Mouse (Mus musculus) myocyte (in vitro differentiated cells): ENCODE data around the gene Ccdc82. TPM values are rescaled to one million over a fixed set of nuclear protein-coding genes. Genes with fewer than 3 reads are reported as not detected.

Source experiments
- H3K27me3 ChIP-seq: one replicate; pipeline ENCODE4 v1.6.1; 2011; ENCODE audit not compliant: control insufficient read depth, insufficient read depth, insufficient read length
- H3K36me3 ChIP-seq: one replicate; pipeline ENCODE4 v1.6.1; 2011; ENCODE audit not compliant: control insufficient read depth, insufficient read depth
- H3K4me2 ChIP-seq: one replicate; pipeline ENCODE4 v1.6.1; 2011; ENCODE audit warnings: low read depth, control low read depth
- H3K4me3 ChIP-seq: one replicate; pipeline ENCODE4 v1.5.1; 2011; ENCODE audit warnings: mild to moderate bottlenecking, control low read depth, moderate library complexity
- H3K79me2 ChIP-seq: one replicate; pipeline ENCODE4 v1.6.1; 2011; ENCODE audit not compliant: control insufficient read depth, insufficient read depth
- H3ac ChIP-seq: one replicate; pipeline ENCODE4 v1.6.1; 2011; ENCODE audit not compliant: control insufficient read depth, insufficient read length
- CEBPB ChIP-seq: IDR thresholded peaks from 2 replicates; pipeline ENCODE4 v1.6.1; 2011; ENCODE audit warnings: mild to moderate bottlenecking, moderate library complexity; ENCODE audit not compliant: poor library complexity, insufficient read depth, severe bottlenecking
- E2F4 ChIP-seq: IDR thresholded peaks from one replicate; pipeline ENCODE4 v1.6.1; 2011; ENCODE audit warnings: mild to moderate bottlenecking, control low read depth, moderate library complexity; ENCODE audit not compliant: insufficient read depth
- MAX ChIP-seq: IDR thresholded peaks from one replicate; pipeline ENCODE4 v1.6.1; 2011; ENCODE audit warnings: low read depth, mild to moderate bottlenecking, control low read depth
- MYOD1 ChIP-seq, 3 experiments: IDR thresholded peaks; one replicate each; pipeline ENCODE4 v1.6.1; 2011; ENCODE audit warnings: control low read depth in 2 of 3, low read depth in 2 of 3, mild to moderate bottlenecking in 2 of 3, moderate library complexity in 1 of 3; ENCODE audit not compliant: insufficient read length in 2 of 3, control insufficient read depth in 1 of 3
- MYOG ChIP-seq, 3 experiments: IDR thresholded peaks; one replicate each; pipeline ENCODE4 v1.6.1; 2011; ENCODE audit warnings: control low read depth in 2 of 3, low read depth in 2 of 3, mild to moderate bottlenecking in 2 of 3; ENCODE audit not compliant: insufficient read length in 2 of 3, control insufficient read depth in 1 of 3, insufficient read depth in 1 of 3
- POLR2A ChIP-seq: IDR thresholded peaks from one replicate; pipeline ENCODE4 v1.6.1; 2011; ENCODE audit warnings: low read depth, mild to moderate bottlenecking, control low read depth, moderate library complexity; ENCODE audit not compliant: insufficient read length
- POLR2AphosphoS2 ChIP-seq: IDR thresholded peaks from one replicate; pipeline ENCODE4 v1.6.1; 2011; ENCODE audit warnings: low read depth, control low read depth; ENCODE audit not compliant: insufficient read length
- REST ChIP-seq: IDR thresholded peaks from one replicate; pipeline ENCODE4 v1.6.1; 2011; ENCODE audit warnings: mild to moderate bottlenecking, control low read depth, moderate library complexity; ENCODE audit not compliant: insufficient read depth, insufficient read length
- SRF ChIP-seq: IDR thresholded peaks from one replicate; pipeline ENCODE4 v1.6.1; 2011; ENCODE audit warnings: low read depth; ENCODE audit not compliant: control insufficient read depth, insufficient read length
- TCF12 ChIP-seq: IDR thresholded peaks from one replicate; pipeline ENCODE4 v1.6.1; 2011; ENCODE audit warnings: mild to moderate bottlenecking, control low read depth; ENCODE audit not compliant: poor library complexity, insufficient read depth, severe bottlenecking
- TCF3 ChIP-seq: IDR thresholded peaks from one replicate; pipeline ENCODE4 v1.6.1; 2011; ENCODE audit warnings: low read depth, control low read depth; ENCODE audit not compliant: insufficient read length
- USF1 ChIP-seq: IDR thresholded peaks from one replicate; pipeline ENCODE4 v1.6.1; 2011; ENCODE audit warnings: low read depth, mild to moderate bottlenecking, control low read depth, moderate library complexity
- polyA plus RNA-seq: library from polyadenylated mRNA; unstranded; fragments of >200 nt; fragmentation: generic; extraction: Trizol; gene quantifications from one replicate; pipeline ENCODE4 v1.2.1, GENCODE M21; 2012; ENCODE audit warnings: missing spikeins

Ccdc82 gene
- polyA plus RNA-seq, 1 experiment, result 2.1 TPM

DNA sequence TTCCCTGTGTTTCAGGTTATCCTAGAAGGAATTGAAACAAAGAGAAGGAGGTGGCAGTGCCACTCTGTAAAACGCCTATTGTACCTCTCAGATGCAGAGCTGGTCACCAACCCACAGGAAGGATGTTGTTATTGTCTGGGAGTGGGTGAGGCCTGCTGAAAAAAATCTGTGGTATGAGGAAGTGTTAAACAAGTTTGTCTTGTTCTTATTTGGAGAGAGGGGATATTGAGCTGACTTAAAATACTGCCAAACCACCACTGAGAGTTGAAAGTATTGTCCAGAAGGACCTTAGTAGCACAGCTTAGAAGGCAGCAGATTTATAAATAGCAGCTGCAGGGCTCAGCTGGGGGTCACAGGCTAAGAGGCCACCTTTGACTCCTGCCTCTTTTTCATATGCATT is 76.9 kb downstream of the Ccdc82 start:
- Histone ChIP-seq H3K4me3 (no peak overlapping the region), H3K4me2 (peak overlapping the region; percentile 51), H3K27me3 (no peaks in the 10 kb centered on the region), H3K36me3 (no peaks in the 10 kb centered on the region), H3K79me2 (no peaks in the 10 kb centered on the region), H3ac (no peak overlapping the region)
- TF ChIP-seq MYOD1 (IDR thresholded peaks at IDR 0.05; ENCODE audit: control insufficient read depth in 1 of 3, insufficient read length in 2 of 3, low read depth in 2 of 3) (no peak), MYOG (IDR thresholded peaks at IDR 0.05; ENCODE audit: control insufficient read depth in 1 of 3, insufficient read depth in 1 of 3, insufficient read length in 2 of 3, low read depth in 2 of 3) (no peak), TCF3 (no peak), E2F4 (no peak), CEBPB (no peak), REST (no peak), USF1 (no peak), SRF (no peak), POLR2A (no peak), POLR2AphosphoS2 (no peak), TCF12 (no peak), MAX (no peak)

Other genes with a start within 250 kb of the Ccdc82 start
- 1.9 TPM for gene Jrkl, start 1.1 kb upstream of the Ccdc82 start, polyA plus RNA-seq
- 1.3 TPM for gene Maml2, start 51.0 kb downstream of the Ccdc82 start, polyA plus RNA-seq
- not detected for gene Gm17571, start 199.8 kb downstream of the Ccdc82 start, polyA plus RNA-seq